Mouse (Mus musculus) lung, embryonic 14.5 days (tissue): Measurements from ENCODE around the gene Sv2c. TPM values are rescaled to one million over a fixed set of nuclear protein-coding genes. Genes with fewer than 3 reads are reported as not detected.

Source experiments
- ATAC-seq: fragments of 200-750 bp; cut with Nextera tagmentation; 2 replicates; pipeline ENCODE4 v1.8.0; 2017; ENCODE audit warnings: mild to moderate bottlenecking, moderate TSS enrichment, moderate library complexity; ENCODE audit not compliant: insufficient read depth
- DNase-seq: peaks from one replicate; pipeline ENCODE4 v3.0.0-alpha.2; 2015
- H3K27ac ChIP-seq: fragments of 300-500 bp; sonication (generic); 2 replicates; pipeline ENCODE4 v1.5.1; 2014; ENCODE audit warnings: low read depth, mild to moderate bottlenecking, moderate library complexity
- H3K27me3 ChIP-seq: fragments of 300-500 bp; sonication (generic); 2 replicates; pipeline ENCODE4 v1.6.1; 2014; ENCODE audit warnings: low read length, control low read depth; ENCODE audit not compliant: insufficient read depth
- H3K36me3 ChIP-seq: fragments of 300-500 bp; sonication (generic); 2 replicates; pipeline ENCODE4 v1.6.1; 2014; ENCODE audit warnings: control low read depth; ENCODE audit not compliant: insufficient read depth
- H3K4me1 ChIP-seq: fragments of 300-500 bp; sonication (generic); 2 replicates; pipeline ENCODE4 v1.6.1; 2014; ENCODE audit warnings: antibody characterized with exemption, control low read depth; ENCODE audit not compliant: insufficient read depth
- H3K4me2 ChIP-seq: fragments of 300-500 bp; sonication (generic); 2 replicates; pipeline ENCODE4 v1.6.1; 2014; ENCODE audit warnings: mild to moderate bottlenecking
- H3K4me3 ChIP-seq: fragments of 300-500 bp; sonication (generic); 2 replicates; pipeline ENCODE4 v1.5.1; 2014; ENCODE audit warnings: low read depth, low read length
- H3K9ac ChIP-seq: fragments of 300-500 bp; sonication (generic); 2 replicates; pipeline ENCODE4 v1.6.1; 2014
- H3K9me3 ChIP-seq: fragments of 300-500 bp; sonication (generic); 2 replicates; pipeline ENCODE4 v1.6.1; 2016; ENCODE audit warnings: low read depth, low read length, control low read depth
- CTCF ChIP-seq: IDR thresholded peaks from 2 replicates; pipeline ENCODE4 v1.5.1; 2016; ENCODE audit warnings: antibody characterized with exemption, low read depth
- WGBS: fragments of 180-500 bp; shearing (Covaris S2); extraction: QIAGEN DNeasy Blood & Tissue Kit; methylation state at CpG from one replicate; pipeline ENCODE4 v1.1.7; 2014; 5-methylcytosine and 5-hydroxymethylcytosine counted together
- polyA plus RNA-seq: library from polyadenylated mRNA; unstranded; fragments of >200 nt; fragmentation: Nextera tagmentation; extraction: Ambion mirVana; gene quantifications from 2 replicates; pipeline ENCODE4 v1.2.1, GENCODE M21; 2014

Gene Sv2c
- polyA plus RNA-seq, 1 experiment from 2014 or later = 0.63 TPM

DNA sequence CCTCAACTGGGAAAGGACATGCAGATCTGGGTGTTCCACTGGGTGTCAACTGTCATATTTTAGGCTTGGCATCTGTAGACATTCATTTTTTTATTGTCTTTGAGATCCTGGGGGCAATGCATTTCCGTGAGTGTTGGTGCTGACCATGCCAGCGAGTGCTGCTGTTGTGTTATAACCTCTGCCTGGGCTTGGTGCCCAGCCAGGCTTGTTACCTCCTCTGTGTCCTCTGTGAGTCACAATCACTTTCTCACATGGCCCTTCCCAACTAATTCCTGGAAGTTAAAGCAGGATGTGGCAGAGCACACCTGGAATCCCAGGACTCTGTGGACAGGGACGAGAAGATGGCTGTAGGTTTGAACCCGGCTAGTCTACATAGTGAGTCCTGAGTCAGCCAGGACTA lies 209.8 kb downstream of the Sv2c start:
- Histone ChIP-seq H3K4me3 (no peak overlapping the region), H3K27ac (no peak overlapping the region), H3K27me3 (no peaks in the 10 kb centered on the region), H3K4me1 (no peaks in the 10 kb centered on the region), H3K9me3 (no peaks in the 10 kb centered on the region), H3K4me2 (no peak overlapping the region), H3K9ac (no peak overlapping the region), H3K36me3 (no peaks in the 10 kb centered on the region)
- 84% methylated on average over 4 of the region's 4 CpGs for WGBS
- DNase-seq (no peak), ATAC-seq (no peak)
- no peak for TF ChIP-seq CTCF

- 86% methylated on average over 9 of the region's 9 CpGs for WGBS
- no peak overlapping the region for H3K9ac ChIP-seq
- no peaks in the 10 kb centered on the region for H3K9me3 ChIP-seq
- ATAC-seq = no peak
- no peaks in the 10 kb centered on the region for H3K4me1 ChIP-seq
- H3K27me3 ChIP-seq = no peaks in the 10 kb centered on the region
- no peaks in the 10 kb centered on the region for H3K36me3 ChIP-seq
- DNase-seq = no peak
- no peak overlapping the region for H3K4me2 ChIP-seq
- H3K4me3 ChIP-seq = no peak overlapping the region
- no peak overlapping the region for H3K27ac ChIP-seq
- TF ChIP-seq CTCF = no peak
Measured at GRCm38 (mm10) chr13:95918624-95919284, 213.6 kb downstream of the Sv2c start.

GRCm38 (mm10) chr13:95913046-95913406 lies 219.4 kb downstream of the Sv2c start:
- Histone ChIP-seq H3K36me3 (no peaks in the 10 kb centered on the region), H3K9ac (no peak overlapping the region), H3K4me1 (no peaks in the 10 kb centered on the region), H3K27ac (no peak overlapping the region), H3K27me3 (no peaks in the 10 kb centered on the region), H3K4me3 (no peak overlapping the region), H3K9me3 (no peaks in the 10 kb centered on the region), H3K4me2 (no peak overlapping the region)
- WGBS = 87% methylated on average over 2 of the region's 2 CpGs
- DNase-seq (no peak), ATAC-seq (no peak)
- TF ChIP-seq CTCF = no peak

GRCm38 (mm10) chr13:95912157-95913045 lies 220.0 kb downstream of the Sv2c start:
- 70% methylated on average over 11 of the region's 11 CpGs for WGBS
- no peak for ATAC-seq
- H3K9me3 ChIP-seq = no peaks in the 10 kb centered on the region

DNA sequence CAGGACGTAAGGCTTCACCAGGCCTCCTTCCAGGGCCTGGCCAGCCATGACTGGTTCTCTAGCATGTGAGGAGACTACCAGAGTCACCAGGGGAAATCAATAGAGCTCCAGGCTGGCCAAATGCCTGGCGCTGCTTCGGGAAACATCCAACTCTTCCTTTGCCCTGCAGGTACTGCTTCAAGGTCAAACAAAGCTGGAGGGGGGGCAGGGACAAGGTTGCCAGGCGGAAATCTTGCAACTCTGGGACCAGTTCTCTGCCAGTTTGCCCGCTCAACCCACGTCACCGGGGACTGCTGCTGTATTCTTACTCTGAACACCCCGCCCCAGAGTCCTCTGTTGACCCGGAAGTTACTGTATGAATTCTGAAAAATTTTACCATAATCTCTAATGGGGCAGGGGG lies 222.1 kb downstream of the Sv2c start:
- ATAC-seq = no peak
- no peak for TF ChIP-seq CTCF
- H3K4me1 ChIP-seq = no peaks in the 10 kb centered on the region

More at GRCm38 (mm10) chr13:95912157-95913045, 220.0 kb downstream of the Sv2c start:
- no peaks in the 10 kb centered on the region for H3K4me1 ChIP-seq
- no peak for DNase-seq
- no peak overlapping the region for H3K27ac ChIP-seq
- no peaks in the 10 kb centered on the region for H3K36me3 ChIP-seq
- H3K27me3 ChIP-seq = no peaks in the 10 kb centered on the region
- no peak for TF ChIP-seq CTCF
- H3K4me2 ChIP-seq = no peak overlapping the region
- H3K4me3 ChIP-seq = no peak overlapping the region
- H3K9ac ChIP-seq = no peak overlapping the region

DNA sequence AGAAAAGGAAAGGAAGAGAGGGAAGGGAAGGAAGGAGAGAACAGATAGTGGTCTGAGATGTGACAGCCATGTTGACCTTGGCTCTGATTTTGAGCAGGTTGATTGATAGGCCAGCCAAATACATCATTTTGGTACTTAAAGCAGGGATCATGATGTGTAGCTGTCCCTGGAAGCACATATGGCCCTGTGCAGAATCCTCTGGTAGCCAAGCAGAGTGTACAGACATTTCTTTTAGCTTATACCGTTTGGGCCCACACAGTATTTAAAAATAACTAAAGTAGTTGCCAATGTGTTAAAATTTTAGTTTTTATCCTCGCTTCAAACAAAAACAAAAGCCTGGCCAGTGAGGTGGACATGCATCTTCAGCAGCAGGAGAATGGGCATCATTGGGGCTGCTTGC lies 223.1 kb downstream of the Sv2c start:
- ATAC-seq = no peak
- Histone ChIP-seq H3K4me2 (no peak overlapping the region), H3K9ac (no peak overlapping the region), H3K27me3 (no peaks in the 10 kb centered on the region), H3K27ac (no peak overlapping the region), H3K36me3 (no peaks in the 10 kb centered on the region), H3K4me1 (no peaks in the 10 kb centered on the region), H3K9me3 (no peaks in the 10 kb centered on the region), H3K4me3 (no peak overlapping the region)
- no peak for DNase-seq
- WGBS = 71% methylated on average over 2 of the region's 2 CpGs
- no peak for TF ChIP-seq CTCF

More for the DNA sequence above, 222.1 kb downstream of the Sv2c start:
- no peaks in the 10 kb centered on the region for H3K36me3 ChIP-seq
- H3K9ac ChIP-seq = no peak overlapping the region
- no peaks in the 10 kb centered on the region for H3K27me3 ChIP-seq
- H3K4me2 ChIP-seq = no peak overlapping the region
- no peak overlapping the region for H3K27ac ChIP-seq
- H3K4me3 ChIP-seq = no peak overlapping the region
- no peak for DNase-seq
- no peaks in the 10 kb centered on the region for H3K9me3 ChIP-seq
- WGBS = 76% methylated on average over 9 of the region's 9 CpGs

Other genes with a start within 250 kb of the Sv2c start
- 8.6 and 9.8 TPM in 2 replicates for gene Iqgap2, start 240.7 kb downstream of the Sv2c start, polyA plus RNA-seq
- 21.1 and 25.8 TPM in 2 replicates for gene Gm20075, start 51.2 kb downstream of the Sv2c start, polyA plus RNA-seq
- not detected in 2 replicates for gene Gm17190, start 50.5 kb downstream of the Sv2c start, polyA plus RNA-seq